Mouse (Mus musculus): ENCODE results near the gene Piezo1.

The Piezo1 gene

GRCm38 (mm10) chr8:122488387-122488786 lies 62.7 kb downstream of the Piezo1 start:
- no peak for DNase-seq

GRCm38 (mm10) chr8:122484831-122485230 lies 66.3 kb downstream of the Piezo1 start:
- DNase-seq: no peak

GRCm38 (mm10) chr8:122483877-122484276 lies 67.3 kb downstream of the Piezo1 start:
- DNase-seq: no peak

- no peak for DNase-seq
These were observed 68.7 kb downstream of the Piezo1 start for GRCm38 (mm10) chr8:122482448-122482847.

GRCm38 (mm10) chr8:122475580-122476320 lies 75.4 kb downstream of the Piezo1 start, which contains the start of the genes Rnf166 and Ctu2:
Gene Rnf166, minus strand, starts transcription at chr8:122476064.
Gene Ctu2, plus strand, starts transcription at chr8:122476143.
- peak; percentile 87 for DNase-seq

GRCm38 (mm10) chr8:122474951-122475560 lies 76.1 kb downstream of the Piezo1 start:
- peak; percentile 44 for DNase-seq

- no peak for DNase-seq
These were observed 77.2 kb downstream of the Piezo1 start for GRCm38 (mm10) chr8:122473911-122474421.

GRCm38 (mm10) chr8:122470691-122471090 lies 80.4 kb downstream of the Piezo1 start:
- no peak for DNase-seq

GRCm38 (mm10) chr8:122469965-122470364 lies 81.2 kb downstream of the Piezo1 start:
- no peak for DNase-seq

GRCm38 (mm10) chr8:122469407-122469806 lies 81.7 kb downstream of the Piezo1 start:
- peak; percentile 47 for DNase-seq

GRCm38 (mm10) chr8:122467816-122468215 lies 83.3 kb downstream of the Piezo1 start:
- DNase-seq: no peak

- no peak for DNase-seq
These were observed 86.1 kb downstream of the Piezo1 start for GRCm38 (mm10) chr8:122464985-122465384.

- no peak for DNase-seq
These were observed 87.2 kb downstream of the Piezo1 start for GRCm38 (mm10) chr8:122463651-122464640.

- DNase-seq: no peak
These were observed 88.6 kb downstream of the Piezo1 start for GRCm38 (mm10) chr8:122462510-122462909.

- no peak for DNase-seq
These were observed 89.5 kb downstream of the Piezo1 start for GRCm38 (mm10) chr8:122461473-122462148.

- DNase-seq: peak; percentile 86
These were observed 90.3 kb downstream of the Piezo1 start, which contains the start of gene Snai3 for GRCm38 (mm10) chr8:122460524-122461472. Gene Snai3, minus strand, starts transcription at chr8:122460733.

GRCm38 (mm10) chr8:122459990-122460389 lies 91.1 kb downstream of the Piezo1 start:
- no peak for DNase-seq

- no peak for DNase-seq
These were observed 91.8 kb downstream of the Piezo1 start for GRCm38 (mm10) chr8:122459218-122459900.

GRCm38 (mm10) chr8:122457171-122457570 lies 94.0 kb downstream of the Piezo1 start:
- no peak for DNase-seq

GRCm38 (mm10) chr8:122454409-122454808 lies 96.7 kb downstream of the Piezo1 start:
- DNase-seq: no peak

All from kidney, adult 9 months (tissue).